Mouse (Mus musculus) limb, embryonic 11.5 days (tissue): Measurements from ENCODE around the gene Stat1. TPM values are rescaled to one million over a fixed set of nuclear protein-coding genes. Genes with fewer than 3 reads are reported as not detected.

Experiments
- ATAC-seq: fragments of 200-750 bp; cut with Nextera tagmentation; 2 replicates; pipeline ENCODE4 v1.8.0; 2017; ENCODE audit warnings: low read depth; ENCODE audit not compliant: insufficient number of reproducible peaks, low FRiP score, low TSS enrichment
- DNase-seq: peaks from one replicate; pipeline ENCODE4 v3.0.0-alpha.2; 2015; ENCODE audit warnings: low spot score
- H3K27ac ChIP-seq: fragments of 300-500 bp; sonication (generic); replicated peaks from 2 replicates; pipeline ENCODE4 v1.5.1; 2014; ENCODE audit warnings: low read depth, mild to moderate bottlenecking, low read length
- H3K27me3 ChIP-seq: fragments of 300-500 bp; sonication (generic); 2 replicates; pipeline ENCODE4 v1.6.1; 2014; ENCODE audit warnings: mild to moderate bottlenecking, low read length, mixed read lengths; ENCODE audit not compliant: control insufficient read depth, insufficient read depth
- H3K36me3 ChIP-seq: fragments of 300-500 bp; sonication (generic); 2 replicates; pipeline ENCODE4 v1.6.1; 2014; ENCODE audit warnings: mild to moderate bottlenecking, low read length, moderate library complexity, mixed read lengths; ENCODE audit not compliant: control insufficient read depth, insufficient read depth
- H3K4me1 ChIP-seq: fragments of 300-500 bp; sonication (generic); 2 replicates; pipeline ENCODE4 v1.6.1; 2014; ENCODE audit warnings: low read length, mixed read lengths; ENCODE audit not compliant: control insufficient read depth, insufficient read depth
- H3K4me2 ChIP-seq: fragments of 300-500 bp; sonication (generic); 2 replicates; pipeline ENCODE4 v1.6.1; 2014; ENCODE audit warnings: low read depth, mild to moderate bottlenecking, moderate library complexity; ENCODE audit not compliant: severe bottlenecking
- H3K4me3 ChIP-seq: fragments of 300-500 bp; sonication (generic); 2 replicates; pipeline ENCODE4 v1.5.1; 2014; ENCODE audit warnings: low read depth, low read length
- H3K9ac ChIP-seq: fragments of 300-500 bp; sonication (generic); 2 replicates; pipeline ENCODE4 v1.6.1; 2014; ENCODE audit warnings: mild to moderate bottlenecking, low read length
- H3K9me3 ChIP-seq: fragments of 300-500 bp; sonication (generic); 2 replicates; pipeline ENCODE4 v1.6.1; 2016; ENCODE audit warnings: low read length; ENCODE audit not compliant: control insufficient read depth
- WGBS: fragments of 180-500 bp; shearing (Covaris S2); extraction: QIAGEN DNeasy Blood & Tissue Kit; methylation state at CpG from one replicate; pipeline ENCODE4 v1.1.7; 2014; 5-methylcytosine and 5-hydroxymethylcytosine counted together
- polyA plus RNA-seq: library from polyadenylated mRNA; unstranded; fragments of >200 nt; fragmentation: Nextera tagmentation; extraction: Ambion mirVana; gene quantifications from 2 replicates; pipeline ENCODE4 v1.2.1, GENCODE M21; 2014

Gene Stat1
- polyA plus RNA-seq, 1 experiment from 2014 or later: 14.9 TPM

GRCm38 (mm10) chr1:52102795-52103194 lies 16.4 kb upstream of the Stat1 start:
- Histone ChIP-seq H3K27me3 (no peaks in the 10 kb centered on the region), H3K9ac (no peak overlapping the region), H3K4me1 (no peaks in the 10 kb centered on the region), H3K9me3 (no peaks in the 10 kb centered on the region), H3K4me2 (no peak overlapping the region), H3K36me3 (no peaks in the 10 kb centered on the region), H3K4me3 (no peak overlapping the region), H3K27ac (no peak overlapping the region)
- WGBS: 92% methylated on average over 8 of the region's 8 CpGs
- DNase-seq: no peak
- ATAC-seq: no peak

- DNase-seq: no peak
- H3K36me3 ChIP-seq: no peaks in the 10 kb centered on the region
- H3K4me3 ChIP-seq: no peak overlapping the region
- no peaks in the 10 kb centered on the region for H3K9me3 ChIP-seq
- no peak overlapping the region for H3K27ac ChIP-seq
- no peak overlapping the region for H3K4me2 ChIP-seq
- H3K9ac ChIP-seq: no peak overlapping the region
- H3K27me3 ChIP-seq: no peaks in the 10 kb centered on the region
- ATAC-seq: no peak
- H3K4me1 ChIP-seq: no peaks in the 10 kb centered on the region
- WGBS: 89% methylated on average over 11 of the region's 11 CpGs
Measured at GRCm38 (mm10) chr1:52107206-52107605, 12.0 kb upstream of the Stat1 start.

GRCm38 (mm10) chr1:52111217-52111616 lies 8.0 kb upstream of the Stat1 start:
- Histone ChIP-seq H3K9me3 (no peaks in the 10 kb centered on the region), H3K4me3 (no peak overlapping the region), H3K36me3 (no peaks in the 10 kb centered on the region), H3K9ac (no peak overlapping the region), H3K4me2 (no peak overlapping the region), H3K4me1 (no peaks in the 10 kb centered on the region; the same call in 1 of the 2 replicates), H3K27ac (no peak overlapping the region), H3K27me3 (no peaks in the 10 kb centered on the region)
- DNase-seq: no peak
- WGBS: 72% methylated on average over 3 of the region's 3 CpGs
- ATAC-seq: no peak

GRCm38 (mm10) chr1:52112301-52112700 lies 6.9 kb upstream of the Stat1 start:
- Histone ChIP-seq H3K4me3 (no peak overlapping the region), H3K36me3 (no peaks in the 10 kb centered on the region), H3K4me1 (no peaks in the 10 kb centered on the region; the same call in 1 of the 2 replicates), H3K4me2 (no peak overlapping the region), H3K9ac (no peak overlapping the region), H3K27me3 (no peaks in the 10 kb centered on the region), H3K27ac (no peak overlapping the region), H3K9me3 (no peaks in the 10 kb centered on the region)
- ATAC-seq (no peak), DNase-seq (no peak)
- 89% methylated on average over 1 of the region's 1 CpGs for WGBS

GRCm38 (mm10) chr1:52113067-52113665 lies 6.1 kb upstream of the Stat1 start:
- no peak for DNase-seq
- H3K9me3 ChIP-seq: no peaks in the 10 kb centered on the region
- no peak overlapping the region for H3K27ac ChIP-seq
- no peaks in the 10 kb centered on the region for H3K27me3 ChIP-seq
- H3K4me3 ChIP-seq: peak overlapping the region; percentile 15
- WGBS: 24% methylated on average over 7 of the region's 7 CpGs
- H3K9ac ChIP-seq: peak overlapping the region; percentile 41; the same call in 1 of the 2 replicates
- H3K36me3 ChIP-seq: no peaks in the 10 kb centered on the region
- ATAC-seq: peak; percentile 15; the same call in 1 of the 2 replicates
- H3K4me2 ChIP-seq: peak overlapping the region; percentile 43
- no peaks in the 10 kb centered on the region; the same call in 1 of the 2 replicates for H3K4me1 ChIP-seq

GRCm38 (mm10) chr1:52113666-52114069 lies 5.6 kb upstream of the Stat1 start:
- Histone ChIP-seq H3K36me3 (no peaks in the 10 kb centered on the region), H3K27me3 (no peaks in the 10 kb centered on the region), H3K27ac (no peak overlapping the region), H3K4me2 (peak overlapping the region; percentile 43), H3K4me1 (no peaks in the 10 kb centered on the region; the same call in 1 of the 2 replicates), H3K9ac (peak overlapping the region; percentile 41; the same call in 1 of the 2 replicates), H3K4me3 (peak overlapping the region; percentile 15), H3K9me3 (no peaks in the 10 kb centered on the region)
- ATAC-seq (peak; percentile 96), DNase-seq (peak; percentile 99)
- under 1% methylated on average over 31 of the region's 32 CpGs for WGBS

- Histone ChIP-seq H3K36me3 (no peaks in the 10 kb centered on the region), H3K27me3 (no peaks in the 10 kb centered on the region), H3K4me2 (no peak overlapping the region), H3K9ac (no peak overlapping the region), H3K9me3 (no peaks in the 10 kb centered on the region), H3K4me1 (no peaks in the 10 kb centered on the region; the same call in 1 of the 2 replicates), H3K27ac (no peak overlapping the region), H3K4me3 (no peak overlapping the region)
- ATAC-seq (no peak), DNase-seq (no peak)
- WGBS: 79% methylated on average over 3 of the region's 3 CpGs
Measured at GRCm38 (mm10) chr1:52116441-52116840, 2.8 kb upstream of the Stat1 start.

GRCm38 (mm10) chr1:52117777-52118176 lies 1.5 kb upstream of the Stat1 start:
- Histone ChIP-seq H3K9me3 (no peaks in the 10 kb centered on the region), H3K4me1 (no peaks in the 10 kb centered on the region; the same call in 1 of the 2 replicates), H3K9ac (no peak overlapping the region), H3K27ac (no peak overlapping the region), H3K4me3 (no peak overlapping the region), H3K27me3 (no peaks in the 10 kb centered on the region), H3K36me3 (no peaks in the 10 kb centered on the region), H3K4me2 (no peak overlapping the region)
- 86% methylated on average over 1 of the region's 1 CpGs for WGBS
- ATAC-seq: no peak
- DNase-seq: no peak

- Histone ChIP-seq H3K4me3 (peak overlapping the region; percentile 79), H3K4me2 (peak overlapping the region; percentile 86), H3K9ac (peak overlapping the region; percentile 58), H3K4me1 (no peaks in the 10 kb centered on the region), H3K27ac (no peak overlapping the region), H3K27me3 (no peaks in the 10 kb centered on the region), H3K36me3 (no peaks in the 10 kb centered on the region), H3K9me3 (no peaks in the 10 kb centered on the region)
- WGBS: 2% methylated on average over 20 of the region's 20 CpGs
- peak; percentile 57; the same call in 1 of the 2 replicates for ATAC-seq
- no peak for DNase-seq
Measured at GRCm38 (mm10) chr1:52119691-52120090, 451 bp downstream of the Stat1 start.
